Mouse (Mus musculus): ENCODE measurements around the gene Hoxb4. TPM values are rescaled to one million over a fixed set of nuclear protein-coding genes. Genes with fewer than 3 reads are reported as not detected.

Hoxb4 gene
- polyA plus RNA-seq, 1 experiment from 2014 or later = not detected

GRCm38 (mm10) chr11:96284774-96285734, 33.0 kb upstream of the Hoxb4 start:
- Histone ChIP-seq H3K9me3 (replicated peaks; ENCODE audit: control insufficient read depth, low read length, poor library complexity, severe bottlenecking) (no peaks in the 10 kb centered on the region), H3K9ac (ENCODE audit: low read depth, low read length) (no peak overlapping the region), H3K36me3 (ENCODE audit: control insufficient read depth, insufficient read depth, low read length) (no peaks in the 10 kb centered on the region), H3K4me1 (ENCODE audit: control insufficient read depth, insufficient read depth, low read length) (peaks cover 4% of the 10 kb centered on the region; the same call in 1 of the 2 replicates), H3K4me3 (ENCODE audit: low read depth, low read length) (no peak overlapping the region), H3K27ac (ENCODE audit: low read length) (no peak overlapping the region), H3K4me2 (ENCODE audit: low read length) (no peak overlapping the region), H3K27me3 (ENCODE audit: control insufficient read depth, insufficient read depth, low read depth, low read length) (peaks cover 72% of the 10 kb centered on the region)
- WGBS = 2% methylated on average over 34 of the region's 37 CpGs
- no peak for ATAC-seq

GRCm38 (mm10) chr11:96285771-96286738, 32.0 kb upstream of the Hoxb4 start, which contains the start of gene Hoxb7:
TSS of gene Hoxb7 (plus strand) at chr11:96286623.
- Histone ChIP-seq H3K4me3 (ENCODE audit: low read depth, low read length) (no peak within 1 kb of the TSS), H3K27me3 (ENCODE audit: control insufficient read depth, insufficient read depth, low read depth, low read length) (peaks cover 75% of the 10 kb centered on the region), H3K9me3 (replicated peaks; ENCODE audit: control insufficient read depth, low read length, poor library complexity, severe bottlenecking) (no peaks in the 10 kb centered on the region), H3K27ac (ENCODE audit: low read length) (no peak within 1 kb of the TSS), H3K9ac (ENCODE audit: low read depth, low read length) (no peak within 1 kb of the TSS), H3K4me1 (ENCODE audit: control insufficient read depth, insufficient read depth, low read length) (peaks cover 4% of the 10 kb centered on the region; the same call in 1 of the 2 replicates), H3K4me2 (ENCODE audit: low read length) (no peak within 1 kb of the TSS), H3K36me3 (ENCODE audit: control insufficient read depth, insufficient read depth, low read length) (no peaks in the 10 kb centered on the region)
- 1% methylated on average over 43 of the region's 43 CpGs for WGBS
- ATAC-seq = no peak

- no peak for ATAC-seq
Observed at GRCm38 (mm10) chr11:96286739-96287385, 31.2 kb upstream of the Hoxb4 start.

GRCm38 (mm10) chr11:96287411-96287810, 30.7 kb upstream of the Hoxb4 start:
- WGBS = under 1% methylated on average over 9 of the region's 9 CpGs
- no peak for ATAC-seq
- H3K4me1 ChIP-seq (ENCODE audit: control insufficient read depth, insufficient read depth, low read length) = peaks cover 4% of the 10 kb centered on the region; the same call in 1 of the 2 replicates
- peaks cover 78% of the 10 kb centered on the region for H3K27me3 ChIP-seq (ENCODE audit: control insufficient read depth, insufficient read depth, low read depth, low read length)
- no peaks in the 10 kb centered on the region for H3K9me3 ChIP-seq (replicated peaks; ENCODE audit: control insufficient read depth, low read length, poor library complexity, severe bottlenecking)
- no peak overlapping the region for H3K27ac ChIP-seq (ENCODE audit: low read length)
- no peak overlapping the region for H3K9ac ChIP-seq (ENCODE audit: low read depth, low read length)
- H3K4me3 ChIP-seq (ENCODE audit: low read depth, low read length) = no peak overlapping the region
- no peak overlapping the region for H3K4me2 ChIP-seq (ENCODE audit: low read length)
- H3K36me3 ChIP-seq (ENCODE audit: control insufficient read depth, insufficient read depth, low read length) = no peaks in the 10 kb centered on the region

More at GRCm38 (mm10) chr11:96286739-96287385, 31.2 kb upstream of the Hoxb4 start:
- no peaks in the 10 kb centered on the region for H3K36me3 ChIP-seq (ENCODE audit: control insufficient read depth, insufficient read depth, low read length)
- no peak overlapping the region for H3K4me2 ChIP-seq (ENCODE audit: low read length)
- no peak overlapping the region for H3K4me3 ChIP-seq (ENCODE audit: low read depth, low read length)
- peaks cover 75% of the 10 kb centered on the region for H3K27me3 ChIP-seq (ENCODE audit: control insufficient read depth, insufficient read depth, low read depth, low read length)
- H3K9me3 ChIP-seq (replicated peaks; ENCODE audit: control insufficient read depth, low read length, poor library complexity, severe bottlenecking) = no peaks in the 10 kb centered on the region
- under 1% methylated on average over 54 of the region's 55 CpGs for WGBS
- H3K9ac ChIP-seq (ENCODE audit: low read depth, low read length) = no peak overlapping the region
- no peak overlapping the region for H3K27ac ChIP-seq (ENCODE audit: low read length)
- H3K4me1 ChIP-seq (ENCODE audit: control insufficient read depth, insufficient read depth, low read length) = peaks cover 4% of the 10 kb centered on the region; the same call in 1 of the 2 replicates

- Histone ChIP-seq H3K4me2 (ENCODE audit: low read length) (no peak overlapping the region), H3K9me3 (replicated peaks; ENCODE audit: control insufficient read depth, low read length, poor library complexity, severe bottlenecking) (no peaks in the 10 kb centered on the region), H3K27ac (ENCODE audit: low read length) (no peak overlapping the region), H3K36me3 (ENCODE audit: control insufficient read depth, insufficient read depth, low read length) (no peaks in the 10 kb centered on the region), H3K4me3 (ENCODE audit: low read depth, low read length) (no peak overlapping the region), H3K4me1 (ENCODE audit: control insufficient read depth, insufficient read depth, low read length) (peaks cover 4% of the 10 kb centered on the region; the same call in 1 of the 2 replicates), H3K9ac (ENCODE audit: low read depth, low read length) (no peak overlapping the region), H3K27me3 (ENCODE audit: control insufficient read depth, insufficient read depth, low read depth, low read length) (peaks cover 80% of the 10 kb centered on the region)
- ATAC-seq = no peak
- 11% methylated on average over 1 of the region's 1 CpGs for WGBS
Observed at GRCm38 (mm10) chr11:96288455-96289221, 29.4 kb upstream of the Hoxb4 start.

- Histone ChIP-seq H3K27ac (ENCODE audit: low read length) (no peak overlapping the region), H3K27me3 (ENCODE audit: control insufficient read depth, insufficient read depth, low read depth, low read length) (peaks cover 81% of the 10 kb centered on the region), H3K4me3 (ENCODE audit: low read depth, low read length) (no peak overlapping the region)
Observed at GRCm38 (mm10) chr11:96289293-96289692, 28.8 kb upstream of the Hoxb4 start.

GRCm38 (mm10) chr11:96289837-96290236, 28.2 kb upstream of the Hoxb4 start:
- ATAC-seq = no peak
- Histone ChIP-seq H3K27ac (ENCODE audit: low read length) (no peak overlapping the region), H3K4me2 (ENCODE audit: low read length) (no peak overlapping the region), H3K27me3 (ENCODE audit: control insufficient read depth, insufficient read depth, low read depth, low read length) (peaks cover 81% of the 10 kb centered on the region), H3K36me3 (ENCODE audit: control insufficient read depth, insufficient read depth, low read length) (no peaks in the 10 kb centered on the region), H3K4me3 (ENCODE audit: low read depth, low read length) (no peak overlapping the region), H3K4me1 (ENCODE audit: control insufficient read depth, insufficient read depth, low read length) (no peaks in the 10 kb centered on the region), H3K9me3 (replicated peaks; ENCODE audit: control insufficient read depth, low read length, poor library complexity, severe bottlenecking) (no peaks in the 10 kb centered on the region), H3K9ac (ENCODE audit: low read depth, low read length) (no peak overlapping the region)
- WGBS = 8% methylated on average over 6 of the region's 6 CpGs

More at GRCm38 (mm10) chr11:96289293-96289692, 28.8 kb upstream of the Hoxb4 start:
- ATAC-seq = no peak
- WGBS = 4% methylated on average over 21 of the region's 21 CpGs
- H3K4me2 ChIP-seq (ENCODE audit: low read length) = no peak overlapping the region
- no peaks in the 10 kb centered on the region for H3K36me3 ChIP-seq (ENCODE audit: control insufficient read depth, insufficient read depth, low read length)
- no peak overlapping the region for H3K9ac ChIP-seq (ENCODE audit: low read depth, low read length)
- H3K4me1 ChIP-seq (ENCODE audit: control insufficient read depth, insufficient read depth, low read length) = peaks cover 1% of the 10 kb centered on the region; the same call in 1 of the 2 replicates
- no peaks in the 10 kb centered on the region for H3K9me3 ChIP-seq (replicated peaks; ENCODE audit: control insufficient read depth, low read length, poor library complexity, severe bottlenecking)

All from midbrain, embryonic 16.5 days (tissue).